Mouse (Mus musculus) heart, embryonic 12.5 days (tissue): Measurements from ENCODE around the gene Llgl2. TPM values are rescaled to one million over a fixed set of nuclear protein-coding genes. Genes with fewer than 3 reads are reported as not detected.

Experiments used
- microRNA-seq: library from miRNA; unstranded; fragments of <30 nt; microRNA quantifications from one replicate; pipeline ENCODE4, GENCODE M21; 2017
- polyA plus RNA-seq: library from polyadenylated mRNA; unstranded; fragments of >200 nt; fragmentation: Nextera tagmentation; extraction: Ambion mirVana; gene quantifications from 2 replicates; pipeline ENCODE4 v1.2.1, GENCODE M21; 2016

Gene Llgl2
- polyA plus RNA-seq, 1 experiment from 2014 or later = 22.5 TPM

Small RNAs within 50 kb of the gene (microRNA-seq; reads per million reads assigned to microRNA genes)
- gene Mir5621 = 0.94 reads per million

Other genes starting within 250 kb of the Llgl2 start
- 90.4 and 95.4 TPM in 2 replicates for gene Mrps7, start 220.1 kb upstream of the Llgl2 start, polyA plus RNA-seq
- 19.2 and 21.9 TPM in 2 replicates for gene Gga3, start 220.0 kb upstream of the Llgl2 start, polyA plus RNA-seq
- gene Mif4gd, start 211.1 kb upstream of the Llgl2 start, polyA plus RNA-seq = 20.9 and 22.0 TPM in 2 replicates
- gene Slc25a19, start 195.8 kb upstream of the Llgl2 start, polyA plus RNA-seq = 39.9 and 42.1 TPM in 2 replicates
- gene Grb2, start 115.5 kb upstream of the Llgl2 start, polyA plus RNA-seq = 95.9 and 113 TPM in 2 replicates
- gene Tmem94, start 58.6 kb upstream of the Llgl2 start, polyA plus RNA-seq = 52.4 and 52.5 TPM in 2 replicates
- gene Caskin2, start 10.4 kb upstream of the Llgl2 start, polyA plus RNA-seq = 23.5 and 25.3 TPM in 2 replicates
- 23.0 and 29.2 TPM in 2 replicates for gene Tsen54, start 9.3 kb upstream of the Llgl2 start, polyA plus RNA-seq
- 0.17 and 0.37 TPM in 2 replicates for gene Myo15b, start 34.4 kb downstream of the Llgl2 start, polyA plus RNA-seq
- gene Smim5, start 75.9 kb downstream of the Llgl2 start, polyA plus RNA-seq = 15.0 and 16.6 TPM in 2 replicates
- gene Smim6, start 88.0 kb downstream of the Llgl2 start, polyA plus RNA-seq = 0.77 and 1.8 TPM in 2 replicates
- 29.4 and 32.2 TPM in 2 replicates for gene Sap30bp, start 109.2 kb downstream of the Llgl2 start, polyA plus RNA-seq
- gene Recql5, start 109.4 kb downstream of the Llgl2 start, polyA plus RNA-seq = 13.8 and 17.3 TPM in 2 replicates
- 2.0 and 2.7 TPM in 2 replicates for gene Itgb4, start 150.7 kb downstream of the Llgl2 start, polyA plus RNA-seq
- gene Galk1, start 188.7 kb downstream of the Llgl2 start, polyA plus RNA-seq = 151 and 152 TPM in 2 replicates
- 742 and 759 TPM in 2 replicates for gene H3f3b, start 203.9 kb downstream of the Llgl2 start, polyA plus RNA-seq
- 31.8 and 32.3 TPM in 2 replicates for gene Unk, start 206.3 kb downstream of the Llgl2 start, polyA plus RNA-seq